Comparison of ENCODE assay signal across 9 mouse cellular contexts in genomic region chr11:63691041-63691440, GRCm38 (mm10).
DNase-seq lines count a peak whose midpoint lies in the region; TF ChIP-seq lines count a peak whose summit lies in the region.
"Had no signal": no experiment of that assay in that cellular context is flagged by ENCODE, and none has a peak within 500 bp of the region (broad histone marks: within the 10 kb centered on the region; RNA-seq: fewer than 3 reads in every experiment).

No protein-coding gene starts in this region.

- intact Hi-C loops in left cerebral cortex, adult 2 months (cut with DNase I) = no loop called here

- H3K4me1 ChIP-seq in lung, adult 2 months (ENCODE audit: control insufficient read depth, insufficient read depth, low read length) = no peaks in the 10 kb centered on the region

- TF ChIP-seq POLR2A in lung, adult 2 months (IDR thresholded peaks at IDR 0.05; ENCODE audit: borderline replicate concordance, extremely low read depth, low read depth, low read length) = no peak

- no peak overlapping the region for H3K4me3 ChIP-seq in left cerebral cortex, adult 2 months
- H3K4me3 ChIP-seq in lung, adult 2 months (replicated peaks; ENCODE audit: extremely low read depth, low read depth, low read length) = no peak overlapping the region
- H3K4me3 ChIP-seq: myocyte had no signal

- TF ChIP-seq CTCF in left cerebral cortex, adult 2 months (IDR thresholded peaks at IDR 0.05) = peak; percentile 55
- peak; percentile 41; the same call in 1 of the 2 replicates for TF ChIP-seq CTCF in lung, adult 2 months (IDR thresholded peaks at IDR 0.05; ENCODE audit: insufficient read depth, low read length)

- 57% methylated on average over 4 of the region's 4 CpGs for WGBS in lung, adult 2 months

- DNase-seq in cerebellum, postnatal 10 days = peak; percentile 31
- DNase-seq in cerebellum, adult 9-10 months = no peak
- DNase-seq in left cerebral cortex, adult 2 months (ENCODE audit: extremely low spot score in 1 of 2, low spot score in 2 of 2) = peak; percentile 11 to 18
- no peak for DNase-seq in left cerebral cortex, adult 11 months (ENCODE audit: low spot score)
- DNase-seq in WW6 (ENCODE audit: low read depth, low spot score) (peak; percentile 36), adipocyte (ENCODE audit: low spot score) (no peak)
- peak; percentile 17 for DNase-seq in lung, adult 2 months
- DNase-seq in cerebellum, adult 18-20 months = no peak

- H3K27ac ChIP-seq in left cerebral cortex, adult 2 months = no peak overlapping the region

Comparison
In these comparisons a context has a peak if more than half of its experiments do, and no peak if none do; other contexts are left out.
1. DNase-seq: peak in cerebellum, postnatal 10 days (2 of 2), left cerebral cortex, adult 2 months (2 of 2), WW6 (single experiment) and lung, adult 2 months (single experiment); none in cerebellum, adult 9-10 months (single experiment), left cerebral cortex, adult 11 months (single experiment), cerebellum, adult 18-20 months (0 of 2) and adipocyte (single experiment).